Mouse (Mus musculus): ENCODE results near the gene Itga9.

GRCm38 (mm10) chr9:118875705-118876104 is 269.2 kb downstream of the Itga9 start:
- TF ChIP-seq CTCF (IDR thresholded peaks at IDR 0.05; ENCODE audit: insufficient read depth, low read depth, low read length) (no peak), POLR2A (IDR thresholded peaks at IDR 0.05; ENCODE audit: insufficient read depth, low read depth, low read length) (no peak)

Measured in olfactory bulb, adult 2 months (tissue).